In the genomic region with DNA sequence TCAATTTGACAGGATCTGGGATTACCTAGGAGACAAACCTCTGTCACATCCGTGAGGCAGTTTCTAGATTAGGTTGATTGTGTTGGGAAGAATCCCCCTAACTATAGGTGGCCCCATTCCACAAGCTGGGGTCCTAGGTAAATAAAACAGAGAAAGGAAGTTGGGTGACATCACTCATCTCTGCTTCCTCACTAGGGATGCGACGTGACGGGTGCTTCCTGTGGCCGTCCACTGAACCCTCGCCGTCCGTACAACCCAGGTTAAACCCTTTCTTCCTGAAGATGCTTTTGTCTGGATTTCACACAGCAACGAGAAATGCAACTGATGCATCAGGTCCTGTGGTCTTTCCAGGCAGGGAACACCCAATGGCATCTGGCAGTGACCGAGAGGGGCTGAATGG, we compare ENCODE assay signal across 19 mouse cellular contexts. TPM values are rescaled to one million over a fixed set of nuclear protein-coding genes. Genes with fewer than 3 reads are reported as not detected.
A peak's percentile ranks its signal among the peaks of the same experiment; 100 is the strongest.
DNase-seq lines count a peak whose midpoint lies in the region; ATAC-seq and TF ChIP-seq lines count a peak whose summit lies in the region.
"Had no signal": no experiment of that assay in that cellular context is flagged by ENCODE, and none has a peak within 500 bp of the region (broad histone marks: within the 10 kb centered on the region; RNA-seq: fewer than 3 reads in every experiment).

No protein-coding gene starts in this region.

- no peak for ATAC-seq in hindbrain, postnatal 0 days
- ATAC-seq in midbrain, embryonic 11.5 days (ENCODE audit: low FRiP score): no peak
- no peak for ATAC-seq in midbrain, embryonic 14.5 days (ENCODE audit: low FRiP score, low TSS enrichment)
- ATAC-seq in intestine, embryonic 16.5 days: no peak
- ATAC-seq: inflammation-experienced regulatory T-cells, adult 6 months had no signal

- H3K4me1 ChIP-seq in hindbrain, embryonic 10.5 days (replicated peaks): peaks cover 90% of the 10 kb centered on the region
- H3K4me1 ChIP-seq in hindbrain, postnatal 0 days (ENCODE audit: insufficient read depth, low read length): peaks cover 18% of the 10 kb centered on the region
- H3K4me1 ChIP-seq in midbrain, embryonic 11.5 days (ENCODE audit: control insufficient read depth, insufficient read depth, low read length): peaks cover 48% of the 10 kb centered on the region
- H3K4me1 ChIP-seq in midbrain, embryonic 14.5 days (ENCODE audit: control insufficient read depth, insufficient read depth, low read length): peaks cover 89% of the 10 kb centered on the region
- H3K4me1 ChIP-seq in intestine, embryonic 16.5 days (ENCODE audit: control insufficient read depth, insufficient read depth, low read length): peaks cover 6% of the 10 kb centered on the region
- H3K4me1 ChIP-seq: embryonic facial prominence, embryonic 15.5 days had no signal

- H3K4me2 ChIP-seq in hindbrain, postnatal 0 days (ENCODE audit: low read depth, low read length): no peak overlapping the region
- no peak overlapping the region for H3K4me2 ChIP-seq in midbrain, embryonic 11.5 days
- H3K4me2 ChIP-seq in midbrain, embryonic 14.5 days (ENCODE audit: low read length): no peak overlapping the region
- H3K4me2 ChIP-seq in intestine, embryonic 16.5 days (ENCODE audit: low read depth, low read length): no peak overlapping the region
- H3K4me2 ChIP-seq: embryonic facial prominence, embryonic 15.5 days; limb, embryonic 12.5 days; neural tube, embryonic 13.5 days; stomach, embryonic 15.5 days had no signal

- no peaks in the 10 kb centered on the region for H3K9me3 ChIP-seq in hindbrain, embryonic 10.5 days
- H3K9me3 ChIP-seq in hindbrain, postnatal 0 days (ENCODE audit: low read length): no peaks in the 10 kb centered on the region
- no peaks in the 10 kb centered on the region for H3K9me3 ChIP-seq in midbrain, embryonic 11.5 days (ENCODE audit: control insufficient read depth, low read length)
- H3K9me3 ChIP-seq in midbrain, embryonic 14.5 days (ENCODE audit: control insufficient read depth, low read length): no peaks in the 10 kb centered on the region
- no peaks in the 10 kb centered on the region for H3K9me3 ChIP-seq in intestine, embryonic 16.5 days (ENCODE audit: control insufficient read depth, low read length)
- H3K9me3 ChIP-seq: embryonic facial prominence, embryonic 15.5 days; limb, embryonic 12.5 days; neural tube, embryonic 13.5 days; stomach, embryonic 15.5 days had no signal

- H3K27me3 ChIP-seq in hindbrain, embryonic 10.5 days (ENCODE audit: insufficient read depth, poor library complexity, severe bottlenecking): peaks cover 64% of the 10 kb centered on the region
- no peaks in the 10 kb centered on the region for H3K27me3 ChIP-seq in hindbrain, postnatal 0 days (ENCODE audit: insufficient read depth, low read length)
- H3K27me3 ChIP-seq in midbrain, embryonic 11.5 days (ENCODE audit: control insufficient read depth, insufficient read depth, low read length): no peaks in the 10 kb centered on the region
- H3K27me3 ChIP-seq in midbrain, embryonic 14.5 days (ENCODE audit: control insufficient read depth, insufficient read depth, low read length): no peaks in the 10 kb centered on the region
- H3K27me3 ChIP-seq in intestine, embryonic 16.5 days (replicated peaks; ENCODE audit: control insufficient read depth, insufficient read depth, low read length): no peaks in the 10 kb centered on the region
- H3K27me3 ChIP-seq: neural tube, embryonic 13.5 days had no signal

- no peaks in the 10 kb centered on the region for H3K36me3 ChIP-seq in hindbrain, embryonic 10.5 days
- H3K36me3 ChIP-seq in hindbrain, postnatal 0 days (ENCODE audit: insufficient read depth, low read length): no peaks in the 10 kb centered on the region
- no peaks in the 10 kb centered on the region for H3K36me3 ChIP-seq in midbrain, embryonic 11.5 days (ENCODE audit: control insufficient read depth, insufficient read depth, low read length)
- no peaks in the 10 kb centered on the region for H3K36me3 ChIP-seq in midbrain, embryonic 14.5 days (ENCODE audit: control insufficient read depth, insufficient read depth, low read length)
- H3K36me3 ChIP-seq in intestine, embryonic 16.5 days (ENCODE audit: control insufficient read depth, insufficient read depth, low read length): no peaks in the 10 kb centered on the region
- H3K36me3 ChIP-seq: embryonic facial prominence, embryonic 15.5 days; limb, embryonic 12.5 days; neural tube, embryonic 13.5 days; stomach, embryonic 15.5 days had no signal

- H3K4me3 ChIP-seq in hindbrain, embryonic 10.5 days: no peak overlapping the region
- H3K4me3 ChIP-seq in hindbrain, postnatal 0 days (ENCODE audit: low read length): no peak overlapping the region
- H3K4me3 ChIP-seq in midbrain, embryonic 11.5 days (ENCODE audit: low read depth, low read length): no peak overlapping the region
- no peak overlapping the region for H3K4me3 ChIP-seq in midbrain, embryonic 14.5 days (replicated peaks; ENCODE audit: low read depth, low read length)
- no peak overlapping the region for H3K4me3 ChIP-seq in intestine, embryonic 16.5 days (ENCODE audit: low read length)
- H3K4me3 ChIP-seq: embryonic facial prominence, embryonic 15.5 days; left cerebral cortex, adult 2 months; limb, embryonic 12.5 days; neural tube, embryonic 13.5 days; stomach, embryonic 15.5 days had no signal

- DNase-seq in hindbrain, embryonic 10.5 days (ENCODE audit: low spot score): no peak
- no peak for DNase-seq in hindbrain, postnatal 0 days (ENCODE audit: low spot score)
- peak; percentile 49 for DNase-seq in midbrain, embryonic 11.5 days (ENCODE audit: low spot score, missing footprints)
- no peak for DNase-seq in midbrain, embryonic 14.5 days
- DNase-seq in kidney, adult 9 months: peak; percentile 58
- no peak for DNase-seq in cerebellum, adult 11 months
- DNase-seq: cerebellum, adult 9-10 months; gastrocnemius, postnatal 10 days; spleen, adult 18-20 months had no signal

- WGBS in hindbrain, embryonic 10.5 days: 83% methylated on average over 10 of the region's 10 CpGs
- WGBS in hindbrain, postnatal 0 days: 86% methylated on average over 10 of the region's 10 CpGs
- 88% methylated on average over 10 of the region's 10 CpGs for WGBS in midbrain, embryonic 11.5 days
- WGBS in midbrain, embryonic 14.5 days: 86% methylated on average over 10 of the region's 10 CpGs
- WGBS in intestine, embryonic 16.5 days: 62% methylated on average over 10 of the region's 10 CpGs

- peak overlapping the region; percentile 69; the same call in 1 of the 2 replicates for H3K27ac ChIP-seq in hindbrain, embryonic 10.5 days
- H3K27ac ChIP-seq in hindbrain, postnatal 0 days: no peak overlapping the region
- H3K27ac ChIP-seq in midbrain, embryonic 11.5 days (ENCODE audit: low read depth, low read length): no peak overlapping the region
- H3K27ac ChIP-seq in midbrain, embryonic 14.5 days (replicated peaks; ENCODE audit: low read depth, low read length): no peak overlapping the region
- no peak overlapping the region for H3K27ac ChIP-seq in intestine, embryonic 16.5 days (ENCODE audit: low read length)
- H3K27ac ChIP-seq: embryonic facial prominence, embryonic 15.5 days; left cerebral cortex, adult 2 months; limb, embryonic 12.5 days; liver, embryonic 14.5 days; stomach, embryonic 15.5 days had no signal

- no peak overlapping the region for H3K9ac ChIP-seq in hindbrain, postnatal 0 days (replicated peaks; ENCODE audit: low read length)
- H3K9ac ChIP-seq in midbrain, embryonic 11.5 days (ENCODE audit: low read length): no peak overlapping the region
- H3K9ac ChIP-seq in midbrain, embryonic 14.5 days (replicated peaks; ENCODE audit: low read length): no peak overlapping the region
- H3K9ac ChIP-seq in intestine, embryonic 16.5 days (ENCODE audit: low read depth, low read length): no peak overlapping the region
- H3K9ac ChIP-seq: embryonic facial prominence, embryonic 15.5 days; limb, embryonic 12.5 days; liver, embryonic 14.5 days; neural tube, embryonic 13.5 days; stomach, embryonic 15.5 days had no signal

- no peak for TF ChIP-seq CTCF in hindbrain, postnatal 0 days (IDR thresholded peaks at IDR 0.05; ENCODE audit: low read depth)

RNA-seq across cellular contexts. Expression of a gene that starts 16.5 kb away (rescaled TPM):
- 11.2 and 15.8 TPM in 2 replicates for polyA plus RNA-seq in hindbrain, embryonic 10.5 days (2016; fragmentation: Nextera tagmentation; extraction: Ambion mirVana)
- 16.0 and 19.2 TPM in 2 replicates for total RNA-seq in hindbrain, postnatal 0 days (2014; rRNA removed)
- polyA plus RNA-seq in hindbrain, postnatal 0 days (2015; fragmentation: Nextera tagmentation; extraction: Ambion mirVana): 7.5 TPM in 2 replicates
- 7.3 and 9.7 TPM in 2 replicates for polyA plus RNA-seq in midbrain, embryonic 11.5 days (2014; fragmentation: Nextera tagmentation; extraction: Ambion mirVana)
- polyA plus RNA-seq in midbrain, embryonic 14.5 days (2014; fragmentation: Nextera tagmentation; extraction: Ambion mirVana): 2.3 and 10.1 TPM in 2 replicates
- 2.6 and 3.3 TPM in 2 replicates for polyA plus RNA-seq in intestine, embryonic 16.5 days (2015; fragmentation: Nextera tagmentation; extraction: Ambion mirVana)
- total RNA-seq: megakaryocyte, adult 5-6 weeks had no signal

RNA-seq across cellular contexts. Expression of a gene that starts 40.9 kb away (rescaled TPM):
- polyA plus RNA-seq in hindbrain, embryonic 10.5 days (2016; fragmentation: Nextera tagmentation; extraction: Ambion mirVana): not detected in 2 replicates
- 4.1 and 4.3 TPM in 2 replicates for total RNA-seq in hindbrain, postnatal 0 days (2014; rRNA removed)
- 1.2 and 1.8 TPM in 2 replicates for polyA plus RNA-seq in hindbrain, postnatal 0 days (2015; fragmentation: Nextera tagmentation; extraction: Ambion mirVana)
- 0.12 TPM in 1 of 2 replicates, not detected in the other for polyA plus RNA-seq in midbrain, embryonic 11.5 days (2014; fragmentation: Nextera tagmentation; extraction: Ambion mirVana)
- polyA plus RNA-seq in midbrain, embryonic 14.5 days (2014; fragmentation: Nextera tagmentation; extraction: Ambion mirVana): 0.36 and 0.51 TPM in 2 replicates
- polyA plus RNA-seq in intestine, embryonic 16.5 days (2015; fragmentation: Nextera tagmentation; extraction: Ambion mirVana): 6.4 and 22.4 TPM in 2 replicates
- polyA plus RNA-seq: hindbrain, embryonic 11.5 days had no signal

Comparison
In these comparisons a context has a peak if more than half of its experiments do, and no peak if none do; other contexts are left out.
1. DNase-seq: peak in midbrain, embryonic 11.5 days (single experiment) and kidney, adult 9 months (single experiment); none in hindbrain, embryonic 10.5 days (single experiment), hindbrain, postnatal 0 days (single experiment), midbrain, embryonic 14.5 days (single experiment) and cerebellum, adult 11 months (single experiment).